Mouse (Mus musculus) kidney, embryonic 14.5 days (tissue): ENCODE measurements around the gene Preb. TPM values are rescaled to one million over a fixed set of nuclear protein-coding genes. Genes with fewer than 3 reads are reported as not detected.

Experiments used
- ATAC-seq: fragments of 200-750 bp; cut with Nextera tagmentation; 2 replicates; pipeline ENCODE4 v1.8.0; 2017; ENCODE audit warnings: moderate number of reproducible peaks, mild to moderate bottlenecking, moderate TSS enrichment, moderate library complexity; ENCODE audit not compliant: low FRiP score, low TSS enrichment
- H3K27ac ChIP-seq: fragments of 300-500 bp; sonication (generic); 2 replicates; pipeline ENCODE4 v1.5.1; 2014; ENCODE audit warnings: low read depth, mild to moderate bottlenecking, low read length, moderate library complexity, mixed read lengths
- H3K27me3 ChIP-seq: fragments of 300-500 bp; sonication (generic); 2 replicates; pipeline ENCODE4 v1.6.1; 2014; ENCODE audit warnings: mild to moderate bottlenecking, low read length; ENCODE audit not compliant: control insufficient read depth, insufficient read depth
- H3K36me3 ChIP-seq: fragments of 300-500 bp; sonication (generic); 2 replicates; pipeline ENCODE4 v1.6.1; 2014; ENCODE audit warnings: low read length, mixed read lengths; ENCODE audit not compliant: control insufficient read depth, insufficient read depth
- H3K4me1 ChIP-seq: fragments of 300-500 bp; sonication (generic); 2 replicates; pipeline ENCODE4 v1.6.1; 2014; ENCODE audit warnings: low read length, mixed read lengths; ENCODE audit not compliant: control insufficient read depth, insufficient read depth
- H3K4me2 ChIP-seq: fragments of 300-500 bp; sonication (generic); replicated peaks from 2 replicates; pipeline ENCODE4 v1.6.1; 2014; ENCODE audit warnings: low read depth, mild to moderate bottlenecking, low read length
- H3K4me3 ChIP-seq: fragments of 300-500 bp; sonication (generic); 2 replicates; pipeline ENCODE4 v1.5.1; 2014; ENCODE audit warnings: mild to moderate bottlenecking, low read length
- H3K9ac ChIP-seq: fragments of 300-500 bp; sonication (generic); 2 replicates; pipeline ENCODE4 v1.6.1; 2014; ENCODE audit warnings: low read depth, mild to moderate bottlenecking, low read length, moderate library complexity
- H3K9me3 ChIP-seq: fragments of 300-500 bp; sonication (generic); 2 replicates; pipeline ENCODE4 v1.6.1; 2016; ENCODE audit warnings: low read length; ENCODE audit not compliant: control insufficient read depth
- WGBS: fragments of 180-500 bp; shearing (Covaris S2); extraction: QIAGEN DNeasy Blood & Tissue Kit; methylation state at CpG from one replicate; pipeline ENCODE4 v1.1.7; 2014; 5-methylcytosine and 5-hydroxymethylcytosine counted together
- polyA plus RNA-seq: library from polyadenylated mRNA; unstranded; fragments of >200 nt; fragmentation: Nextera tagmentation; extraction: Ambion mirVana; gene quantifications from 2 replicates; pipeline ENCODE4 v1.2.1, GENCODE M21; 2014

The Preb gene
- polyA plus RNA-seq, 1 experiment from 2014 or later, result 97.6 TPM

DNA sequence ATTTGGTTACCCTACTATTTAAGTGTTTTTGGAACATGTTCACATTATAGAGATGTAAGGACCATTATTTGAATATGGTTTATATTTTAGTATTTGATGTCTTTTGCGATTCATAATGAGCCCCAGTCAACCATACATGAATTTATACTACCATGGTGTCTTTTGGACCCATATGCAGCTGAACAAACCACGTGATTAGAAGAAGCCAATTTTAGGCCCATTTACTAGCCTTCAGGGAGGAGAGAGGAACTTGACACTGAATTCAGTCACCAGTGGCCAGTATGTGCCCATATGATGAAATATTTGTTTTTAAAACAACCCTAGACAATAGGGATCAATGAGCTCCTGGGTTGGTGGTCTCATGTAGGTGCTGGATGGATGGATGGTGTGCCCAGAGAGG is 653 bp upstream of the Preb start:
- Histone ChIP-seq H3K36me3 (peaks cover 17% of the 10 kb centered on the region), H3K27ac (no peak overlapping the region; the same call in 1 of the 2 replicates), H3K27me3 (no peaks in the 10 kb centered on the region), H3K4me1 (peaks cover 18% of the 10 kb centered on the region), H3K9me3 (no peaks in the 10 kb centered on the region), H3K4me2 (peak overlapping the region; percentile 88), H3K9ac (0 out of 2 replicates have a peak overlapping the region, but pooled peaks have one; percentile 25), H3K4me3 (peak overlapping the region; percentile 89)
- WGBS, result 92% methylated on average over 2 of the region's 2 CpGs
- no peak for ATAC-seq

DNA sequence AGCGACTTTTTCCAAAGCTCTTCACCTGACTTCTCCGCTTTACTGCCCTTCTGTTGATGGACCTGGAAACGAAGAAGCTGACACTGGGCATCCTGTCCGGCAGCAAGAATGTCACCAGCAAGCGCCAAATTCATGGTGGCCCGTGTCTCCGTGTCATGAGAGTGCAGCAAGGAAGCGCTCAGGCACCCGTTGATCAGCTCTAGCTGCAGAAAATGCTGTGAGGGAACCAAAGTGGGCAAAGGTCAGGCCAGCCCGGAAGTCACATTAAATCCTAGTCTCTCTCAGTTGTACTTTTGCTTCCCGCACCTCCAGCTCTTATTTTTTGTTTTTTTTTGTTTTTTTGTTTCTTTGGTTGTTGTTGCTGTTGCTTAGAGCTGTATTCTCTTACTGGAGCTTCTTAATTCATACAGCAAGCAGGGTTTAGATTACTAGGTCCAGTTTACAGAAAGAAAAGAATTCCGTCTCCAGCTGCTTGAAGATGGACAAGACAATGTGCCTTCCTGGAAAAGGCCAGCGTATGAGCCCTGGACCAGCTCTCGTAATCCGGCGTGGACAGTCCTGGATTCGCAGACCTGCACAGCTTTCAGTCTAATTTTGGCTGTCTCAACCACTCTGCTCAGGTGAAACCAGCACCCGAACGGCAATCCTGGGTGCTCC is 835 bp downstream of the Preb start:
- ATAC-seq, result no peak
- Histone ChIP-seq H3K4me2 (peak overlapping the region; percentile 88), H3K27me3 (no peaks in the 10 kb centered on the region), H3K4me3 (peak overlapping the region; percentile 89), H3K9ac (peak overlapping the region; percentile 92), H3K4me1 (peaks cover 18% of the 10 kb centered on the region), H3K36me3 (peaks cover 32% of the 10 kb centered on the region), H3K27ac (peak overlapping the region; percentile 89; the same call in 1 of the 2 replicates), H3K9me3 (no peaks in the 10 kb centered on the region)
- WGBS, result 27% methylated on average over 19 of the region's 19 CpGs

DNA sequence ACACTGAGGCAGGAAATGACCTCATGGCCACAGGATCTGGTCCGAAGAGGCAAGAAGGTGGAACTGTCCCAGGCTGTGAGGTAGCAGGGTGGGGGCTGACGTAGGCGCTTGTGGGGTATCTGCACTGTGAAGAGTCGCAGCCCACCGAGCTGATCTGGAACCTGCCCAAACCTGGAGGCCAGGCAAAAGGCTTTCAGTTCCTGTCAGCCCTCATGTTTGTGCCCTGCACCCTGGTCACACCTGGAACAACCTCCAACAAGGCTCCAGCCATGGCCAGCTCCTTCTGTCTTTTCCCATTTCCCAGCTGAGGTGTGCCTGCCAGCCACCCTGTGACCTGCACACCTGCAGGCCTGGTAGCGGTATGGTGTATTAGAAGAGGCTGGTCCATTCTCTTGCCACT is 2.3 kb downstream of the Preb start:
- Histone ChIP-seq H3K27me3 (no peaks in the 10 kb centered on the region), H3K4me3 (no peak overlapping the region), H3K36me3 (peaks cover 46% of the 10 kb centered on the region), H3K9me3 (no peaks in the 10 kb centered on the region), H3K4me1 (peaks cover 18% of the 10 kb centered on the region), H3K9ac (peak overlapping the region; percentile 7; the same call in 1 of the 2 replicates), H3K4me2 (no peak overlapping the region), H3K27ac (no peak overlapping the region)
- ATAC-seq, result no peak
- WGBS, result 91% methylated on average over 6 of the region's 6 CpGs

DNA sequence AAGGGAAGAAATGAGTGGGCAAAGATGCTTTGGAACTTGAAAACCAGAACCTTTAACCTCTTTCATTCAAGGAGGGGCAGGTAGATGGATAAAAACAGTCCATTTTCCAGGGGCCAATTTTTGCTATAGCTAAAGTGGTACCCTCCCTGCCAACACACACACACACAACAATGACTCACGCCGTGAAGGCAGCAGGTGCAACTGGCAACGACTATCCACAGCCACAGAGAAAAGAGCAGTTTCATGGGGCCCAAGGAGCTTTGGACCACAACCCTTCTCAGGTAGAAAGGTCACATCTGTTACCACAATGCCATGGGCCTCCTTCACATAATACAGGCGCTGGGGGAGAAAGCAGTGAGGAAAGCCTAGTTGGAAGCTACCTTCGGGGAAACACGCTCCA is 4.4 kb downstream of the Preb start:
- Histone ChIP-seq H3K4me1 (peaks cover 18% of the 10 kb centered on the region), H3K9me3 (no peaks in the 10 kb centered on the region), H3K9ac (no peak overlapping the region), H3K27me3 (no peaks in the 10 kb centered on the region), H3K4me2 (no peak overlapping the region), H3K36me3 (peaks cover 55% of the 10 kb centered on the region), H3K4me3 (no peak overlapping the region), H3K27ac (no peak overlapping the region)
- 95% methylated on average over 6 of the region's 6 CpGs for WGBS
- no peak for ATAC-seq

DNA sequence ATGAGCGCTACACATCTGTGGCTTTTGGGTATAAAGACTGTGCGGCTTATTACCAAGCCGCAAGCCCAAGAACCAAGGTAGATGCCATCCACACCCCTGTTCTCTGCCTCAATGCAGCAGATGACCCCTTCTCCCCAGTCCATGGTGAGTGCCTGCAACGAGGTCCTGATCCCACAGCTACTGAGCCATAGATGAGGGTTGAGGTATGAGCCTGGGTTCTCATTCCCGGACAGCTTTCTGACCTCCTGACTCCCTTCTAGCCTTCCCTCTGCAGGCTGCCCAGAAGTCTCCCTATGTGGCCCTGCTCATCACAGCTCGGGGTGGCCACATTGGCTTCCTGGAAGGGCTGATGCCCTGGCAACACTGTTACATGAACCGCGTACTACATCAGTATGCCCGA is 5.6 kb downstream of the Preb start:
- Histone ChIP-seq H3K9ac (no peak overlapping the region), H3K9me3 (no peaks in the 10 kb centered on the region), H3K4me2 (no peak overlapping the region), H3K27ac (no peak overlapping the region), H3K4me3 (no peak overlapping the region), H3K4me1 (peaks cover 18% of the 10 kb centered on the region), H3K36me3 (peaks cover 55% of the 10 kb centered on the region), H3K27me3 (no peaks in the 10 kb centered on the region)
- 93% methylated on average over 9 of the region's 9 CpGs for WGBS
- no peak for ATAC-seq

DNA sequence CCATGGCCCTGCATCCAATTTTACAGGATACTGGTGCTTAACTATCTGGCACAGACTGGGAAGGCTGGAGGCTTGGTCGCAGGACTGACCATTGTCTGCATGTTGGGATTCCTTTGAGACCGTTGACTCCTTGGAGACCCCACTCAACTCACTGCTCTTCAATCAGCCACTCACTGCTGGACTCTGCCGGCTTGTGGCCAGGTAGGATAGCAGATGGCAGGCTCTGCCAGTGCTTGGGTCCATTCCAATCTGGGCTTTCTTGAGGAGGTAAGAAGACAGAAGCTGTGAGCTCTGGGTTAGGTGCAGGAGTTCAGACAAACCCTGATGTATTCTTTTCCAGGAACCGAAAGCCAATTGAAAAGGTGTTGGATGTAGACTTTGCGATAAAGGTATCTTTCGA is 6.1 kb downstream of the Preb start:
- no peak overlapping the region for H3K27ac ChIP-seq
- H3K27me3 ChIP-seq, result no peaks in the 10 kb centered on the region
- H3K9ac ChIP-seq, result no peak overlapping the region
- 97% methylated on average over 6 of the region's 6 CpGs for WGBS
- no peaks in the 10 kb centered on the region for H3K9me3 ChIP-seq
- H3K4me3 ChIP-seq, result no peak overlapping the region
- ATAC-seq, result no peak
- H3K4me2 ChIP-seq, result no peak overlapping the region
- H3K4me1 ChIP-seq, result peaks cover 16% of the 10 kb centered on the region
- peaks cover 55% of the 10 kb centered on the region for H3K36me3 ChIP-seq

DNA sequence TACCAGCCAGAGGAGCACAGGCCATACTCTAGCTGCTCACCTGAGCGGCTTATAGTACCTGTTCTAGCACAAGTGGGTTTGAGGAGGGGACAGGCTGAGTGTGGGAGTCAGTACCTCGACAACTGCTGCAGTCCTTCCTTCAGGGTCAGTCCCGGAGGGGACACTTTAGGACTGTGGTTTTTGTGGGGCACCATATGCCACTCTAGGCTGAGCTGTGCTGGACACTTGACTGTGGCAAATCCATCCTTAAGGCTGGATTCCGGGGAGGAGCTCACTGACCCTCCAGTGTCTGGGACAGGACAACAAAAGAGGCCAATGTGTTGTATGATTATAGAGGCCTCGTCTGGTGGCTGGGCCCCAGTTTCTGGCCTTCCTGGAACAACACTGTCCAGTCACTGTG is 7.6 kb downstream of the Preb start:
- peaks cover 9% of the 10 kb centered on the region for H3K4me1 ChIP-seq
- WGBS, result 91% methylated on average over 5 of the region's 5 CpGs
- H3K4me3 ChIP-seq, result no peak overlapping the region
- no peaks in the 10 kb centered on the region for H3K9me3 ChIP-seq
- H3K4me2 ChIP-seq, result no peak overlapping the region
- H3K9ac ChIP-seq, result no peak overlapping the region
- no peak for ATAC-seq
- no peak overlapping the region for H3K27ac ChIP-seq
- peaks cover 44% of the 10 kb centered on the region for H3K36me3 ChIP-seq
- H3K27me3 ChIP-seq, result no peaks in the 10 kb centered on the region

DNA sequence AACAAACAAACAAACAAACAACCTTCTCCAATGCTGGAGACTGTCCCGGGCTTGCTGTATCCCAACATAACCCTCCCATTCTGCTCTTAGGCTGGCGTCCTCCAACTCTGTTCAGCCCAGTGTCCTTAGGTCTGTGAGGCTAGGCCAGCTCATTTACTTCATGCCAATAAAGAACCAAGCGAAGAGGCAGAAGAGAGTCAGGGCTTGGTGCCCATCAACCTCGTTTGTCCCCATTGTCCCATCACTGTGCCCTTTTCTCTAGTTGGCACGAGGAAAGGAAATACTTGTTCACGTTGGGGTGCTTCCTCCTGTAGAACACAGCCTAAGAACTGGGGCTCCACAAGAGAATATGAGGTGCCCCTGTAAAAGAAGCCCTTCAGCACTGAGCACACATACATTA is 8.5 kb downstream of the Preb start:
- Histone ChIP-seq H3K36me3 (peaks cover 42% of the 10 kb centered on the region), H3K27ac (no peak overlapping the region), H3K9ac (no peak overlapping the region), H3K4me1 (peaks cover 8% of the 10 kb centered on the region), H3K9me3 (no peaks in the 10 kb centered on the region), H3K4me3 (no peak overlapping the region), H3K27me3 (no peaks in the 10 kb centered on the region), H3K4me2 (no peak overlapping the region)
- ATAC-seq, result no peak
- 88% methylated on average over 6 of the region's 6 CpGs for WGBS

DNA sequence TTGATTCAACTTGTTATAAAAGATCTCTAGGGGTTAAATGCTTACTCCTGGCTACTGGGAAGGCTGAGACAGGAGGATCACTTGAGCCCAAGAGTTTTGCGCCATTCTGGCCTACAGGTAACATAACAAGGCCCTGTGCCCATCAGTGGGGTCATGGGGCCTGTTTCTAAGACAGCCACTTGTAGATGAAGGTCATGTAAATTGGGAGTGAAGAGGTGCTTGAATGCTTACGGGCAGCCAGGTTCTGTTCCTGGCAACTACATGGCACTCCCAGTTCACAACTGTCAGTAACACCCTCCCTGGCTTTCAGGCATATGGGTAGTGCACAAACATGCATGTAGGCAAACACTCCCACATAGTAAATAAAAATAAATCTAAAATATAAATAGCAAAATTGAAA is 9.2 kb downstream of the Preb start:
- peaks cover 40% of the 10 kb centered on the region for H3K36me3 ChIP-seq
- H3K9ac ChIP-seq, result no peak overlapping the region
- no peaks in the 10 kb centered on the region for H3K27me3 ChIP-seq
- peaks cover 8% of the 10 kb centered on the region for H3K4me1 ChIP-seq
- 89% methylated on average over 2 of the region's 2 CpGs for WGBS
- no peaks in the 10 kb centered on the region for H3K9me3 ChIP-seq
- H3K4me2 ChIP-seq, result no peak overlapping the region
- no peak overlapping the region for H3K27ac ChIP-seq
- H3K4me3 ChIP-seq, result no peak overlapping the region
- no peak for ATAC-seq
